14 mouse cellular contexts compared by ENCODE assay signal in the genomic region with DNA sequence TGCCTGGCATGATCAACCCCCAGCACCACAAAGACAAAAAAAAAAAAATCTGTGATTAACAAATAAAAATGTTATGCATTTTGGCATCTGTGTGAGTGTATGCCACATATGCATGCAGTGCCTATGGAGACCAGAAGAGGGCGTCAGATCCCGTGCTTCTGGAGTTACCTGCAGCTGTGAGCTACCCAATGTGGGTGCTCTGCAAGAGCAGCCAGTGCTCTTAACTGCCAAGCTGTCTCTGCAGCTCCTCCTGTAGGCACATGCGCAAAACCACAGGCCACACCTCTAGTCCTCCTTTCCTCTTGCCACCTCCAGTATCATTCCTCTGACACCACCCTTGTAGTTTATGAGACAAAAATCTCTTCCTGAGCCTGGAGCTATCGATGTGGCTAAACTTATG. TPM values are rescaled to one million over a fixed set of nuclear protein-coding genes. Genes with fewer than 3 reads are reported as not detected.
A peak's percentile ranks its signal among the peaks of the same experiment; 100 is the strongest.
DNase-seq lines count a peak whose midpoint lies in the region; ATAC-seq and TF ChIP-seq lines count a peak whose summit lies in the region.
"Had no signal": no experiment of that assay in that cellular context is flagged by ENCODE, and none has a peak within 500 bp of the region (broad histone marks: within the 10 kb centered on the region; RNA-seq: fewer than 3 reads in every experiment).

No protein-coding gene starts in this region.

- 65% methylated on average over 4 of the region's 4 CpGs for WGBS in forebrain, embryonic 11.5 days
- 61% methylated on average over 4 of the region's 4 CpGs for WGBS in forebrain, embryonic 13.5 days
- 61% methylated on average over 4 of the region's 4 CpGs for WGBS in liver, embryonic 11.5 days
- WGBS in bone marrow, adult 2 months = 48% methylated on average over 4 of the region's 4 CpGs
- 48% methylated on average over 4 of the region's 4 CpGs for WGBS in liver, postnatal 0 days (ENCODE audit: insufficient replicate concordance)
- 66% methylated on average over 4 of the region's 4 CpGs for WGBS in forebrain, embryonic 12.5 days

- TF ChIP-seq POLR2A in bone marrow, adult 2 months (IDR thresholded peaks at IDR 0.05; ENCODE audit: borderline replicate concordance, control insufficient read depth, low read depth, low read length) = no peak

- TF ChIP-seq EP300 in liver, postnatal 0 days (IDR thresholded peaks at IDR 0.05; ENCODE audit: low read depth) = no peak

- H3K9ac ChIP-seq in forebrain, embryonic 11.5 days (ENCODE audit: low read length) = no peak overlapping the region
- no peak overlapping the region for H3K9ac ChIP-seq in forebrain, embryonic 13.5 days
- H3K9ac ChIP-seq in liver, embryonic 11.5 days (ENCODE audit: low read depth, low read length) = no peak overlapping the region
- no peak overlapping the region for H3K9ac ChIP-seq in liver, postnatal 0 days (replicated peaks)
- H3K9ac ChIP-seq in forebrain, embryonic 12.5 days = no peak overlapping the region
- H3K9ac ChIP-seq: limb, embryonic 13.5 days; neural tube, embryonic 13.5 days had no signal

- H3K4me1 ChIP-seq in forebrain, embryonic 11.5 days (replicated peaks; ENCODE audit: control insufficient read depth, insufficient read depth, low read length) = no peaks in the 10 kb centered on the region
- no peaks in the 10 kb centered on the region for H3K4me1 ChIP-seq in forebrain, embryonic 13.5 days
- H3K4me1 ChIP-seq in liver, embryonic 11.5 days (replicated peaks; ENCODE audit: control insufficient read depth, insufficient read depth, low read length) = peaks cover 45% of the 10 kb centered on the region
- H3K4me1 ChIP-seq in bone marrow, adult 2 months (ENCODE audit: control insufficient read depth, insufficient read depth, low read length) = peaks cover 5% of the 10 kb centered on the region
- H3K4me1 ChIP-seq in liver, postnatal 0 days (ENCODE audit: insufficient read depth) = peaks cover 29% of the 10 kb centered on the region
- H3K4me1 ChIP-seq in forebrain, embryonic 12.5 days = peaks cover under 1% of the 10 kb centered on the region; the same call in 1 of the 2 replicates

- no peaks in the 10 kb centered on the region for H3K9me3 ChIP-seq in forebrain, embryonic 11.5 days (ENCODE audit: control insufficient read depth, low read length)
- peaks cover 3% of the 10 kb centered on the region; the same call in 1 of the 2 replicates for H3K9me3 ChIP-seq in forebrain, embryonic 13.5 days (replicated peaks)
- H3K9me3 ChIP-seq in liver, embryonic 11.5 days (ENCODE audit: control insufficient read depth, low read length) = no peaks in the 10 kb centered on the region
- no peaks in the 10 kb centered on the region for H3K9me3 ChIP-seq in liver, postnatal 0 days (ENCODE audit: low read length)
- H3K9me3 ChIP-seq in forebrain, embryonic 12.5 days = no peaks in the 10 kb centered on the region
- H3K9me3 ChIP-seq: limb, embryonic 13.5 days; midbrain, embryonic 10.5 days; neural tube, embryonic 13.5 days had no signal

- H3K27ac ChIP-seq in forebrain, embryonic 11.5 days (ENCODE audit: low read depth, low read length) = no peak overlapping the region
- H3K27ac ChIP-seq in forebrain, embryonic 13.5 days = no peak overlapping the region
- H3K27ac ChIP-seq in liver, embryonic 11.5 days (ENCODE audit: low read depth, low read length) = no peak overlapping the region
- H3K27ac ChIP-seq in bone marrow, adult 2 months (ENCODE audit: control insufficient read depth, insufficient read depth, low read depth, low read length, poor library complexity) = no peak overlapping the region
- H3K27ac ChIP-seq in liver, postnatal 0 days (ENCODE audit: low read depth) = no peak overlapping the region
- no peak overlapping the region for H3K27ac ChIP-seq in forebrain, embryonic 12.5 days
- H3K27ac ChIP-seq: limb, embryonic 13.5 days; midbrain, embryonic 10.5 days; neural tube, embryonic 13.5 days had no signal

- H3K27me3 ChIP-seq in forebrain, embryonic 11.5 days (ENCODE audit: control insufficient read depth, insufficient read depth, low read length) = no peaks in the 10 kb centered on the region; the same call in 1 of the 2 replicates
- H3K27me3 ChIP-seq in forebrain, embryonic 13.5 days = peaks cover 25% of the 10 kb centered on the region
- H3K27me3 ChIP-seq in liver, embryonic 11.5 days (replicated peaks; ENCODE audit: control insufficient read depth, insufficient read depth, low read length) = peaks cover 12% of the 10 kb centered on the region
- H3K27me3 ChIP-seq in liver, postnatal 0 days (ENCODE audit: insufficient read depth, low read length) = no peaks in the 10 kb centered on the region
- H3K27me3 ChIP-seq in forebrain, embryonic 12.5 days = peaks cover 24% of the 10 kb centered on the region

- TF ChIP-seq CTCF in bone marrow, adult 2 months (IDR thresholded peaks at IDR 0.05; ENCODE audit: control insufficient read depth, insufficient read depth, low read length) = peak; percentile 34; the same call in 1 of the 2 replicates
- TF ChIP-seq CTCF in liver, postnatal 0 days (IDR thresholded peaks at IDR 0.05; ENCODE audit: low read depth) = peak; percentile 66

- no peak overlapping the region for H3K4me3 ChIP-seq in forebrain, embryonic 11.5 days (ENCODE audit: low read depth, low read length)
- no peak overlapping the region for H3K4me3 ChIP-seq in forebrain, embryonic 13.5 days
- no peak overlapping the region for H3K4me3 ChIP-seq in liver, embryonic 11.5 days (ENCODE audit: low read depth, low read length)
- H3K4me3 ChIP-seq in bone marrow, adult 2 months (replicated peaks; ENCODE audit: control insufficient read depth, low read depth, low read length) = no peak overlapping the region
- no peak overlapping the region for H3K4me3 ChIP-seq in liver, postnatal 0 days (ENCODE audit: low read depth, low read length)
- H3K4me3 ChIP-seq in forebrain, embryonic 12.5 days (replicated peaks) = no peak overlapping the region
- H3K4me3 ChIP-seq: limb, embryonic 13.5 days; midbrain, embryonic 10.5 days; neural tube, embryonic 13.5 days had no signal

- H3K4me2 ChIP-seq in forebrain, embryonic 11.5 days (ENCODE audit: low read depth, low read length, severe bottlenecking) = no peak overlapping the region
- H3K4me2 ChIP-seq in forebrain, embryonic 13.5 days = no peak overlapping the region
- no peak overlapping the region for H3K4me2 ChIP-seq in liver, embryonic 11.5 days
- no peak overlapping the region for H3K4me2 ChIP-seq in liver, postnatal 0 days (ENCODE audit: low read depth, low read length)
- no peak overlapping the region for H3K4me2 ChIP-seq in forebrain, embryonic 12.5 days
- H3K4me2 ChIP-seq: limb, embryonic 13.5 days; neural tube, embryonic 13.5 days had no signal

- H3K36me3 ChIP-seq in forebrain, embryonic 11.5 days (ENCODE audit: control insufficient read depth, insufficient read depth, low read length) = no peaks in the 10 kb centered on the region
- no peaks in the 10 kb centered on the region for H3K36me3 ChIP-seq in forebrain, embryonic 13.5 days (ENCODE audit: poor library complexity, severe bottlenecking)
- H3K36me3 ChIP-seq in liver, embryonic 11.5 days (ENCODE audit: control insufficient read depth, insufficient read depth, low read length) = no peaks in the 10 kb centered on the region
- H3K36me3 ChIP-seq in liver, postnatal 0 days (replicated peaks; ENCODE audit: insufficient read depth, low read length) = no peaks in the 10 kb centered on the region
- H3K36me3 ChIP-seq in forebrain, embryonic 12.5 days (replicated peaks) = no peaks in the 10 kb centered on the region
- H3K36me3 ChIP-seq: limb, embryonic 13.5 days; midbrain, embryonic 10.5 days; neural tube, embryonic 13.5 days had no signal

- ATAC-seq in forebrain, embryonic 11.5 days (replicated peaks; ENCODE audit: low FRiP score) = no peak
- ATAC-seq in forebrain, embryonic 13.5 days = no peak
- no peak for ATAC-seq in liver, embryonic 11.5 days (replicated peaks; ENCODE audit: low FRiP score)
- ATAC-seq in liver, postnatal 0 days = no peak
- no peak for ATAC-seq in forebrain, embryonic 12.5 days (ENCODE audit: low FRiP score)

- peak; percentile 48 for DNase-seq in forebrain, embryonic 11.5 days (ENCODE audit: low spot score)
- DNase-seq in liver = peak; percentile 61
- no peak for DNase-seq in liver, embryonic 11.5 days (ENCODE audit: low spot score)
- peak; percentile 40 for DNase-seq in liver, postnatal 0 days
- no peak for DNase-seq in gastrocnemius, adult 8-10 months (ENCODE audit: low spot score in 2 of 2)
- DNase-seq: right cerebral cortex, postnatal 25 days had no signal

RNA-seq across cellular contexts. Expression of a gene that starts 10.3 kb away (rescaled TPM):
- 1.1 TPM in 2 replicates for polyA plus RNA-seq in forebrain, embryonic 11.5 days (2014; fragmentation: Nextera tagmentation; extraction: Ambion mirVana)
- polyA plus RNA-seq in forebrain, embryonic 13.5 days (2015; fragmentation: Nextera tagmentation; extraction: Ambion mirVana) = 0.05 and 0.20 TPM in 2 replicates
- 2.3 and 2.7 TPM in 2 replicates for polyA plus RNA-seq in liver, embryonic 11.5 days (2014; fragmentation: Nextera tagmentation; extraction: Ambion mirVana)
- polyA plus RNA-seq in bone marrow, adult 2 months (2011; ENCODE audit: insufficient read depth, insufficient read length, low replicate concordance, missing spikeins) = not detected in 2 replicates
- 3.0 and 3.2 TPM in 2 replicates for polyA plus RNA-seq in liver, postnatal 0 days (2015; fragmentation: Nextera tagmentation; extraction: Ambion mirVana)
- total RNA-seq in gastrocnemius, adult 8-10 months (2022) = 1 to 10 TPM in 2 of 4 experiments, under 1 TPM in 2; 0.41 to 1.4 (median 0.88) TPM
- polyA plus RNA-seq in forebrain, embryonic 12.5 days (2016; fragmentation: Nextera tagmentation; extraction: Ambion mirVana) = 0.54 and 0.85 TPM in 2 replicates

RNA-seq across cellular contexts. Expression of a gene that starts 16.8 kb away (rescaled TPM):
- 0.27 TPM in 1 of 2 replicates, not detected in the other for polyA plus RNA-seq in forebrain, embryonic 11.5 days (2014; fragmentation: Nextera tagmentation; extraction: Ambion mirVana)
- polyA plus RNA-seq in forebrain, embryonic 13.5 days (2015; fragmentation: Nextera tagmentation; extraction: Ambion mirVana) = not detected in 2 replicates
- not detected in 2 replicates for polyA plus RNA-seq in liver, embryonic 11.5 days (2014; fragmentation: Nextera tagmentation; extraction: Ambion mirVana)
- polyA plus RNA-seq in bone marrow, adult 2 months (2011; ENCODE audit: insufficient read depth, insufficient read length, low replicate concordance, missing spikeins) = not detected in 2 replicates
- polyA plus RNA-seq in liver, postnatal 0 days (2015; fragmentation: Nextera tagmentation; extraction: Ambion mirVana) = not detected in 2 replicates
- not detected for total RNA-seq in gastrocnemius, adult 8-10 months (2022)
- polyA plus RNA-seq in forebrain, embryonic 12.5 days (2016; fragmentation: Nextera tagmentation; extraction: Ambion mirVana) = 0.76 TPM in 1 of 2 replicates, not detected in the other
- total RNA-seq: gastrocnemius, postnatal 4 days had no signal
- polyA plus RNA-seq: hindbrain, embryonic 11.5 days; limb, embryonic 13.5 days; midbrain, embryonic 10.5 days; neural tube, embryonic 13.5 days had no signal

RNA-seq across cellular contexts. Expression of a gene that starts 17.3 kb away (rescaled TPM):
- polyA plus RNA-seq in forebrain, embryonic 11.5 days (2014; fragmentation: Nextera tagmentation; extraction: Ambion mirVana) = 75.4 and 76.3 TPM in 2 replicates
- 85.5 and 88.5 TPM in 2 replicates for polyA plus RNA-seq in forebrain, embryonic 13.5 days (2015; fragmentation: Nextera tagmentation; extraction: Ambion mirVana)
- 112 and 124 TPM in 2 replicates for polyA plus RNA-seq in liver, embryonic 11.5 days (2014; fragmentation: Nextera tagmentation; extraction: Ambion mirVana)
- 35.8 and 48.1 TPM in 2 replicates for polyA plus RNA-seq in bone marrow, adult 2 months (2011; ENCODE audit: insufficient read depth, insufficient read length, low replicate concordance, missing spikeins)
- 28.8 and 29.1 TPM in 2 replicates for polyA plus RNA-seq in liver, postnatal 0 days (2015; fragmentation: Nextera tagmentation; extraction: Ambion mirVana)
- total RNA-seq in gastrocnemius, adult 8-10 months (2022) = 10 to 100 TPM in 1 of 4 experiments, 1 to 10 TPM in 3; 7.8 to 10.4 (median 8.8) TPM
- 72.5 and 75.8 TPM in 2 replicates for polyA plus RNA-seq in forebrain, embryonic 12.5 days (2016; fragmentation: Nextera tagmentation; extraction: Ambion mirVana)

RNA-seq across cellular contexts. Expression of a gene that starts 18.1 kb away (rescaled TPM):
- 7.5 and 8.3 TPM in 2 replicates for polyA plus RNA-seq in forebrain, embryonic 11.5 days (2014; fragmentation: Nextera tagmentation; extraction: Ambion mirVana)
- 14.0 and 14.3 TPM in 2 replicates for polyA plus RNA-seq in forebrain, embryonic 13.5 days (2015; fragmentation: Nextera tagmentation; extraction: Ambion mirVana)
- 30.4 and 35.1 TPM in 2 replicates for polyA plus RNA-seq in liver, embryonic 11.5 days (2014; fragmentation: Nextera tagmentation; extraction: Ambion mirVana)
- polyA plus RNA-seq in bone marrow, adult 2 months (2011; ENCODE audit: insufficient read depth, insufficient read length, low replicate concordance, missing spikeins) = 37.3 and 53.2 TPM in 2 replicates
- 15.7 and 19.1 TPM in 2 replicates for polyA plus RNA-seq in liver, postnatal 0 days (2015; fragmentation: Nextera tagmentation; extraction: Ambion mirVana)
- 10 to 100 TPM; 15.2 to 21.2 (median 18.1) TPM for total RNA-seq in gastrocnemius, adult 8-10 months (2022)
- polyA plus RNA-seq in forebrain, embryonic 12.5 days (2016; fragmentation: Nextera tagmentation; extraction: Ambion mirVana) = 11.4 and 12.0 TPM in 2 replicates

RNA-seq across cellular contexts. Expression of a gene that starts 33.9 kb away (rescaled TPM):
- polyA plus RNA-seq in forebrain, embryonic 11.5 days (2014; fragmentation: Nextera tagmentation; extraction: Ambion mirVana) = 40.5 and 42.0 TPM in 2 replicates
- 23.5 and 27.6 TPM in 2 replicates for polyA plus RNA-seq in forebrain, embryonic 13.5 days (2015; fragmentation: Nextera tagmentation; extraction: Ambion mirVana)
- polyA plus RNA-seq in liver, embryonic 11.5 days (2014; fragmentation: Nextera tagmentation; extraction: Ambion mirVana) = 34.9 TPM in 2 replicates
- 63.3 and 108 TPM in 2 replicates for polyA plus RNA-seq in bone marrow, adult 2 months (2011; ENCODE audit: insufficient read depth, insufficient read length, low replicate concordance, missing spikeins)
- 5.6 and 6.4 TPM in 2 replicates for polyA plus RNA-seq in liver, postnatal 0 days (2015; fragmentation: Nextera tagmentation; extraction: Ambion mirVana)
- total RNA-seq in gastrocnemius, adult 8-10 months (2022) = 10 to 100 TPM; 29.3 to 37.0 (median 32.3) TPM
- 37.7 and 40.8 TPM in 2 replicates for polyA plus RNA-seq in forebrain, embryonic 12.5 days (2016; fragmentation: Nextera tagmentation; extraction: Ambion mirVana)

Comparison
In these comparisons a context has a peak if more than half of its experiments do, and no peak if none do; other contexts are left out.
1. DNase-seq: peak in forebrain, embryonic 11.5 days (single experiment), liver (single experiment) and liver, postnatal 0 days (single experiment); none in liver, embryonic 11.5 days (single experiment) and gastrocnemius, adult 8-10 months (0 of 2).